Mouse (Mus musculus): ENCODE data around the gene Fam219b.

DNA sequence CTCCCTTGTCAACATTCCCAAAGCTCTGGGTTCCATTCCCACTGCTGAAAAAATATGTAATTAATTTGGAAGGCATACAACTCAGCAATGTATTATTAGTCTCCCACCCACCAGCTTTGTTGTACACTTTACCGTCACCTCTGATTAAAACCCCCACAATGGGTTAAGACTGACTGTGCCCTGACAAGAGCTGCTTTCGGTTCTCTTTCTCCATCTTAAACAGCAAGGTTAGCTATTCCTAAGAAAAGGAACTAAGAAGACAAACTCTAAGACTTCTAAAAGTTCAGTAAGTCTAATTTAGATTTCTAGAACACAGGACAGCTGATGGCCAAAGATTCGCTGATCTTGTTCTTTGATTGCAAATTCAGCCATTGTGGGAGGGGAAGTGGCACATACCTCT lies 19.9 kb downstream of the Fam219b start:
- TF ChIP-seq CTCF (IDR thresholded peaks at IDR 0.05; ENCODE audit: control insufficient read depth, insufficient read depth, insufficient read length) (no peak), MYOG (IDR thresholded peaks at IDR 0.05; ENCODE audit: control insufficient read depth, extremely low read depth, insufficient read length) (no peak), CEBPB (IDR thresholded peaks at IDR 0.05; ENCODE audit: low read depth) (no peak), MAX (IDR thresholded peaks at IDR 0.05) (no peak), FOSL1 (IDR thresholded peaks at IDR 0.05; ENCODE audit: insufficient read depth, low read length, poor library complexity, severe bottlenecking) (no peak), USF1 (IDR thresholded peaks at IDR 0.05; ENCODE audit: low read depth) (no peak), MYOD1 (IDR thresholded peaks at IDR 0.05; ENCODE audit: control insufficient read depth, insufficient read length, low read depth) (no peak)

Measured in C2C12 (cell line).